Mouse (Mus musculus): ENCODE data around the gene Tspan9. TPM values are rescaled to one million over a fixed set of nuclear protein-coding genes. Genes with fewer than 3 reads are reported as not detected.

Tspan9 gene
- 68.2 and 77.2 TPM in 2 replicates for polyA plus RNA-seq (2014; fragmentation: Nextera tagmentation; extraction: Ambion mirVana)

- Histone ChIP-seq H3K9ac (ENCODE audit: low read length) (peak within 1 kb of the TSS; percentile 75), H3K9me3 (ENCODE audit: control insufficient read depth, low read length) (no peaks in the 10 kb centered on the region), H3K27me3 (ENCODE audit: control insufficient read depth, insufficient read depth, low read length) (no peaks in the 10 kb centered on the region), H3K4me2 (ENCODE audit: low read depth, severe bottlenecking) (peak within 1 kb of the TSS; percentile 84), H3K27ac (replicated peaks; ENCODE audit: low read depth, low read length) (peak within 1 kb of the TSS; percentile 59), H3K36me3 (ENCODE audit: control insufficient read depth, insufficient read depth, low read length) (no peaks in the 10 kb centered on the region), H3K4me1 (ENCODE audit: control insufficient read depth, insufficient read depth, low read length) (peaks cover 14% of the 10 kb centered on the region), H3K4me3 (ENCODE audit: low read depth, low read length) (peak within 1 kb of the TSS; percentile 74)
- under 1% methylated on average over 47 of the region's 56 CpGs for WGBS
- peak; percentile 91 for ATAC-seq (ENCODE audit: insufficient number of reproducible peaks, low FRiP score, low TSS enrichment, low read depth)
- DNase-seq (ENCODE audit: low spot score), result peak; percentile 86
Observed at GRCm38 (mm10) chr6:128143390-128144020, at the start of gene Tspan9. Tspan9 (minus strand) TSS chr6:128143594.

GRCm38 (mm10) chr6:128183521-128183920 lies 40.1 kb upstream of the Tspan9 start:
- H3K36me3 ChIP-seq (ENCODE audit: control insufficient read depth, insufficient read depth, low read length), result no peaks in the 10 kb centered on the region
- ATAC-seq (ENCODE audit: insufficient number of reproducible peaks, low FRiP score, low TSS enrichment, low read depth), result no peak
- no peak for DNase-seq (ENCODE audit: low spot score)
- no peak overlapping the region for H3K4me3 ChIP-seq (ENCODE audit: low read depth, low read length)
- no peaks in the 10 kb centered on the region for H3K27me3 ChIP-seq (ENCODE audit: control insufficient read depth, insufficient read depth, low read length)
- no peak overlapping the region for H3K4me2 ChIP-seq (ENCODE audit: low read depth, severe bottlenecking)
- H3K9me3 ChIP-seq (ENCODE audit: control insufficient read depth, low read length), result no peaks in the 10 kb centered on the region
- H3K27ac ChIP-seq (replicated peaks; ENCODE audit: low read depth, low read length), result no peak overlapping the region
- H3K4me1 ChIP-seq (ENCODE audit: control insufficient read depth, insufficient read depth, low read length), result no peaks in the 10 kb centered on the region
- WGBS, result 69% methylated on average over 2 of the region's 2 CpGs
- H3K9ac ChIP-seq (ENCODE audit: low read length), result no peak overlapping the region

- Histone ChIP-seq H3K4me1 (ENCODE audit: control insufficient read depth, insufficient read depth, low read length) (no peaks in the 10 kb centered on the region), H3K27ac (replicated peaks; ENCODE audit: low read depth, low read length) (no peak overlapping the region), H3K36me3 (ENCODE audit: control insufficient read depth, insufficient read depth, low read length) (no peaks in the 10 kb centered on the region), H3K27me3 (ENCODE audit: control insufficient read depth, insufficient read depth, low read length) (no peaks in the 10 kb centered on the region), H3K9me3 (ENCODE audit: control insufficient read depth, low read length) (no peaks in the 10 kb centered on the region), H3K4me2 (ENCODE audit: low read depth, severe bottlenecking) (no peak overlapping the region), H3K9ac (ENCODE audit: low read length) (no peak overlapping the region), H3K4me3 (ENCODE audit: low read depth, low read length) (no peak overlapping the region)
- no peak for ATAC-seq (ENCODE audit: insufficient number of reproducible peaks, low FRiP score, low TSS enrichment, low read depth)
- DNase-seq (ENCODE audit: low spot score), result no peak
- WGBS, result 76% methylated on average over 5 of the region's 5 CpGs
Observed at GRCm38 (mm10) chr6:128181176-128181575, 37.8 kb upstream of the Tspan9 start.

GRCm38 (mm10) chr6:128179651-128180050 lies 36.3 kb upstream of the Tspan9 start:
- no peak overlapping the region for H3K4me2 ChIP-seq (ENCODE audit: low read depth, severe bottlenecking)
- H3K9ac ChIP-seq (ENCODE audit: low read length), result no peak overlapping the region
- no peak for ATAC-seq (ENCODE audit: insufficient number of reproducible peaks, low FRiP score, low TSS enrichment, low read depth)
- WGBS, result 94% methylated on average over 1 of the region's 1 CpGs
- no peak overlapping the region for H3K4me3 ChIP-seq (ENCODE audit: low read depth, low read length)
- no peaks in the 10 kb centered on the region for H3K36me3 ChIP-seq (ENCODE audit: control insufficient read depth, insufficient read depth, low read length)
- no peak for DNase-seq (ENCODE audit: low spot score)
- H3K9me3 ChIP-seq (ENCODE audit: control insufficient read depth, low read length), result no peaks in the 10 kb centered on the region
- no peaks in the 10 kb centered on the region for H3K27me3 ChIP-seq (ENCODE audit: control insufficient read depth, insufficient read depth, low read length)
- H3K27ac ChIP-seq (replicated peaks; ENCODE audit: low read depth, low read length), result no peak overlapping the region
- H3K4me1 ChIP-seq (ENCODE audit: control insufficient read depth, insufficient read depth, low read length), result no peaks in the 10 kb centered on the region

- no peak overlapping the region for H3K4me2 ChIP-seq (ENCODE audit: low read depth, severe bottlenecking)
- H3K36me3 ChIP-seq (ENCODE audit: control insufficient read depth, insufficient read depth, low read length), result no peaks in the 10 kb centered on the region
- DNase-seq (ENCODE audit: low spot score) (no peak), ATAC-seq (ENCODE audit: insufficient number of reproducible peaks, low FRiP score, low TSS enrichment, low read depth) (no peak)
- no peaks in the 10 kb centered on the region for H3K27me3 ChIP-seq (ENCODE audit: control insufficient read depth, insufficient read depth, low read length)
- no peak overlapping the region for H3K4me3 ChIP-seq (ENCODE audit: low read depth, low read length)
- no peaks in the 10 kb centered on the region for H3K4me1 ChIP-seq (ENCODE audit: control insufficient read depth, insufficient read depth, low read length)
- no peaks in the 10 kb centered on the region for H3K9me3 ChIP-seq (ENCODE audit: control insufficient read depth, low read length)
- 0 out of 2 replicates have a peak overlapping the region, but pooled peaks have one; percentile 9 for H3K9ac ChIP-seq (ENCODE audit: low read length)
- H3K27ac ChIP-seq (replicated peaks; ENCODE audit: low read depth, low read length), result no peak overlapping the region
- 69% methylated on average over 5 of the region's 5 CpGs for WGBS
Observed at GRCm38 (mm10) chr6:128179247-128179646, 35.9 kb upstream of the Tspan9 start.

- Histone ChIP-seq H3K4me1 (ENCODE audit: control insufficient read depth, insufficient read depth, low read length) (no peaks in the 10 kb centered on the region), H3K9me3 (ENCODE audit: control insufficient read depth, low read length) (no peaks in the 10 kb centered on the region), H3K36me3 (ENCODE audit: control insufficient read depth, insufficient read depth, low read length) (no peaks in the 10 kb centered on the region), H3K27me3 (ENCODE audit: control insufficient read depth, insufficient read depth, low read length) (no peaks in the 10 kb centered on the region), H3K27ac (replicated peaks; ENCODE audit: low read depth, low read length) (no peak overlapping the region), H3K9ac (ENCODE audit: low read length) (no peak overlapping the region), H3K4me2 (ENCODE audit: low read depth, severe bottlenecking) (no peak overlapping the region), H3K4me3 (ENCODE audit: low read depth, low read length) (no peak overlapping the region)
- DNase-seq (ENCODE audit: low spot score), result no peak
- WGBS, result 97% methylated on average over 2 of the region's 2 CpGs
- ATAC-seq (ENCODE audit: insufficient number of reproducible peaks, low FRiP score, low TSS enrichment, low read depth), result no peak
Observed at GRCm38 (mm10) chr6:128178681-128179080, 35.3 kb upstream of the Tspan9 start.

- H3K36me3 ChIP-seq (ENCODE audit: control insufficient read depth, insufficient read depth, low read length), result no peaks in the 10 kb centered on the region
- 64% methylated on average over 6 of the region's 6 CpGs for WGBS
- no peak overlapping the region for H3K9ac ChIP-seq (ENCODE audit: low read length)
- no peak overlapping the region for H3K4me3 ChIP-seq (ENCODE audit: low read depth, low read length)
- no peak overlapping the region for H3K4me2 ChIP-seq (ENCODE audit: low read depth, severe bottlenecking)
- no peaks in the 10 kb centered on the region for H3K9me3 ChIP-seq (ENCODE audit: control insufficient read depth, low read length)
- peaks cover 10% of the 10 kb centered on the region; the same call in 1 of the 2 replicates for H3K4me1 ChIP-seq (ENCODE audit: control insufficient read depth, insufficient read depth, low read length)
- H3K27me3 ChIP-seq (ENCODE audit: control insufficient read depth, insufficient read depth, low read length), result no peaks in the 10 kb centered on the region
- ATAC-seq (ENCODE audit: insufficient number of reproducible peaks, low FRiP score, low TSS enrichment, low read depth), result no peak
- H3K27ac ChIP-seq (replicated peaks; ENCODE audit: low read depth, low read length), result no peak overlapping the region
- peak; percentile 48 for DNase-seq (ENCODE audit: low spot score)
Observed at GRCm38 (mm10) chr6:128168785-128169679, 25.6 kb upstream of the Tspan9 start.

- no peaks in the 10 kb centered on the region for H3K9me3 ChIP-seq (ENCODE audit: control insufficient read depth, low read length)
- H3K27ac ChIP-seq (replicated peaks; ENCODE audit: low read depth, low read length), result no peak overlapping the region
- H3K4me3 ChIP-seq (ENCODE audit: low read depth, low read length), result no peak overlapping the region
- H3K36me3 ChIP-seq (ENCODE audit: control insufficient read depth, insufficient read depth, low read length), result no peaks in the 10 kb centered on the region
- peaks cover 10% of the 10 kb centered on the region; the same call in 1 of the 2 replicates for H3K4me1 ChIP-seq (ENCODE audit: control insufficient read depth, insufficient read depth, low read length)
- no peak overlapping the region for H3K9ac ChIP-seq (ENCODE audit: low read length)
- WGBS, result 75% methylated on average over 2 of the region's 2 CpGs
- ATAC-seq (ENCODE audit: insufficient number of reproducible peaks, low FRiP score, low TSS enrichment, low read depth) (no peak), DNase-seq (ENCODE audit: low spot score) (no peak)
- no peaks in the 10 kb centered on the region for H3K27me3 ChIP-seq (ENCODE audit: control insufficient read depth, insufficient read depth, low read length)
- H3K4me2 ChIP-seq (ENCODE audit: low read depth, severe bottlenecking), result no peak overlapping the region
Observed at GRCm38 (mm10) chr6:128165564-128165963, 22.2 kb upstream of the Tspan9 start.

Data from limb, embryonic 11.5 days (tissue).